Mouse (Mus musculus) adrenal gland, adult (tissue): ENCODE results near the gene Pld6.

Experiments used
- DNase-seq, 2 experiments: peaks; one replicate each; pipeline ENCODE4 v3.0.0; 2022 to 2023; ENCODE audit warnings: low spot score in 1 of 2; ENCODE audit not compliant: inconsistent age in 2 of 2

Gene Pld6

GRCm38 (mm10) chr11:59786444-59787198, 824 bp downstream of the Pld6 start:
- peak in 1 of 2 experiments; percentile 71 for DNase-seq

GRCm38 (mm10) chr11:59783591-59783990, 3.9 kb downstream of the Pld6 start:
- no peak for DNase-seq

GRCm38 (mm10) chr11:59782091-59782590, 5.3 kb downstream of the Pld6 start:
- no peak for DNase-seq

- no peak for DNase-seq
Observed at GRCm38 (mm10) chr11:59780241-59780640, 7.2 kb downstream of the Pld6 start.

GRCm38 (mm10) chr11:59779406-59779805, 8.0 kb downstream of the Pld6 start:
- DNase-seq: no peak

- DNase-seq: no peak
Observed at GRCm38 (mm10) chr11:59778874-59779223, 8.6 kb downstream of the Pld6 start.

GRCm38 (mm10) chr11:59778181-59778873, 9.1 kb downstream of the Pld6 start:
- DNase-seq: peak; percentile 73 to 91

GRCm38 (mm10) chr11:59777259-59777658, 10.2 kb downstream of the Pld6 start:
- no peak for DNase-seq

GRCm38 (mm10) chr11:59775435-59776148, 11.9 kb downstream of the Pld6 start:
- no peak for DNase-seq

GRCm38 (mm10) chr11:59774522-59774921, 12.9 kb downstream of the Pld6 start:
- DNase-seq: no peak

- peak in 1 of 2 experiments; percentile 67 for DNase-seq
Observed at GRCm38 (mm10) chr11:59772902-59773301, 14.5 kb downstream of the Pld6 start.

GRCm38 (mm10) chr11:59772291-59772690, 15.2 kb downstream of the Pld6 start:
- no peak for DNase-seq

- DNase-seq: no peak
Observed at GRCm38 (mm10) chr11:59770753-59771152, 16.7 kb downstream of the Pld6 start.

- DNase-seq: peak; percentile 51 to 78
Observed at GRCm38 (mm10) chr11:59769738-59770137, 17.7 kb downstream of the Pld6 start.

GRCm38 (mm10) chr11:59769307-59769706, 18.1 kb downstream of the Pld6 start:
- DNase-seq: no peak

- DNase-seq: no peak
Observed at GRCm38 (mm10) chr11:59760796-59761195, 26.6 kb downstream of the Pld6 start.

- DNase-seq: no peak
Observed at GRCm38 (mm10) chr11:59759626-59760025, 27.8 kb downstream of the Pld6 start.

- peak; percentile 75 to 91 for DNase-seq
Observed at GRCm38 (mm10) chr11:59759178-59759577, 28.3 kb downstream of the Pld6 start.

- DNase-seq: no peak
Observed at GRCm38 (mm10) chr11:59758191-59758985, 29.1 kb downstream of the Pld6 start.

GRCm38 (mm10) chr11:59756351-59756750, 31.1 kb downstream of the Pld6 start:
- no peak for DNase-seq

- no peak for DNase-seq
Observed at GRCm38 (mm10) chr11:59754504-59754903, 32.9 kb downstream of the Pld6 start.
